Mouse (Mus musculus): ENCODE measurements at regions not wholly inside any gene's neighbourhood (a gene's known extent, or its start where the extent isn't known, plus 50 kb on each side); places are given as distances from the start of the nearest gene placed in this dataset.

GRCm38 (mm10) chr5:73884998-73885397, 183.2 kb downstream of the Usp46 start:
- Histone ChIP-seq H3K4me3 (no peak overlapping the region), H3K27me3 (no peaks in the 10 kb centered on the region), H3K36me3 (no peaks in the 10 kb centered on the region), H3K9ac (no peak overlapping the region), H3K4me2 (no peak overlapping the region), H3K4me1 (replicated peaks) (peaks cover 5% of the 10 kb centered on the region), H3K27ac (no peak overlapping the region), H3K9me3 (replicated peaks) (no peaks in the 10 kb centered on the region)
- 72% methylated on average over 12 of the region's 12 CpGs for WGBS
- no peak for ATAC-seq (replicated peaks; ENCODE audit: insufficient number of reproducible peaks, insufficient read depth, low FRiP score, low read depth)

GRCm38 (mm10) chr5:73885691-73886090, 182.5 kb downstream of the Usp46 start:
- H3K27me3 ChIP-seq, result no peaks in the 10 kb centered on the region
- no peaks in the 10 kb centered on the region for H3K36me3 ChIP-seq
- no peak overlapping the region for H3K9ac ChIP-seq
- H3K4me1 ChIP-seq (replicated peaks), result peaks cover 5% of the 10 kb centered on the region
- no peak overlapping the region for H3K27ac ChIP-seq
- H3K9me3 ChIP-seq (replicated peaks), result no peaks in the 10 kb centered on the region
- no peak overlapping the region for H3K4me3 ChIP-seq
- no peak for ATAC-seq (replicated peaks; ENCODE audit: insufficient number of reproducible peaks, insufficient read depth, low FRiP score, low read depth)
- H3K4me2 ChIP-seq, result no peak overlapping the region
- 85% methylated on average over 1 of the region's 1 CpGs for WGBS

GRCm38 (mm10) chr5:73887306-73887958, 180.8 kb downstream of the Usp46 start:
- Histone ChIP-seq H3K4me2 (no peak overlapping the region), H3K9ac (no peak overlapping the region), H3K27ac (no peak overlapping the region), H3K36me3 (no peaks in the 10 kb centered on the region), H3K27me3 (no peaks in the 10 kb centered on the region), H3K9me3 (replicated peaks) (no peaks in the 10 kb centered on the region), H3K4me3 (no peak overlapping the region), H3K4me1 (replicated peaks) (no peaks in the 10 kb centered on the region)
- WGBS, result 84% methylated on average over 8 of the region's 8 CpGs
- ATAC-seq (replicated peaks; ENCODE audit: insufficient number of reproducible peaks, insufficient read depth, low FRiP score, low read depth), result no peak

- Histone ChIP-seq H3K36me3 (no peaks in the 10 kb centered on the region), H3K9ac (no peak overlapping the region), H3K27ac (no peak overlapping the region), H3K4me2 (no peak overlapping the region), H3K4me3 (no peak overlapping the region), H3K27me3 (no peaks in the 10 kb centered on the region), H3K4me1 (replicated peaks) (no peaks in the 10 kb centered on the region), H3K9me3 (replicated peaks) (no peaks in the 10 kb centered on the region)
- ATAC-seq (replicated peaks; ENCODE audit: insufficient number of reproducible peaks, insufficient read depth, low FRiP score, low read depth), result no peak
- 64% methylated on average over 2 of the region's 2 CpGs for WGBS
These were observed 179.8 kb downstream of the Usp46 start for GRCm38 (mm10) chr5:73888391-73888790.

GRCm38 (mm10) chr5:73889342-73889741, 178.9 kb downstream of the Usp46 start:
- Histone ChIP-seq H3K4me3 (no peak overlapping the region), H3K36me3 (no peaks in the 10 kb centered on the region), H3K4me2 (no peak overlapping the region), H3K27me3 (no peaks in the 10 kb centered on the region), H3K27ac (no peak overlapping the region), H3K9me3 (replicated peaks) (no peaks in the 10 kb centered on the region), H3K9ac (no peak overlapping the region), H3K4me1 (replicated peaks) (no peaks in the 10 kb centered on the region)
- WGBS, result 49% methylated on average over 1 of the region's 1 CpGs
- no peak for ATAC-seq (replicated peaks; ENCODE audit: insufficient number of reproducible peaks, insufficient read depth, low FRiP score, low read depth)

- Histone ChIP-seq H3K9ac (no peak overlapping the region), H3K9me3 (replicated peaks) (no peaks in the 10 kb centered on the region), H3K36me3 (no peaks in the 10 kb centered on the region), H3K4me1 (replicated peaks) (no peaks in the 10 kb centered on the region), H3K4me3 (no peak overlapping the region), H3K27me3 (no peaks in the 10 kb centered on the region), H3K4me2 (no peak overlapping the region), H3K27ac (no peak overlapping the region)
- 58% methylated on average over 4 of the region's 4 CpGs for WGBS
- no peak for ATAC-seq (replicated peaks; ENCODE audit: insufficient number of reproducible peaks, insufficient read depth, low FRiP score, low read depth)
These were observed 177.3 kb downstream of the Usp46 start for GRCm38 (mm10) chr5:73890942-73891341.

- no peaks in the 10 kb centered on the region for H3K4me1 ChIP-seq (replicated peaks)
- no peak overlapping the region for H3K27ac ChIP-seq
- H3K36me3 ChIP-seq, result no peaks in the 10 kb centered on the region
- no peaks in the 10 kb centered on the region for H3K9me3 ChIP-seq (replicated peaks)
- no peaks in the 10 kb centered on the region for H3K27me3 ChIP-seq
- H3K4me3 ChIP-seq, result no peak overlapping the region
- ATAC-seq (replicated peaks; ENCODE audit: insufficient number of reproducible peaks, insufficient read depth, low FRiP score, low read depth), result no peak
- WGBS, result 77% methylated on average over 11 of the region's 11 CpGs
- H3K9ac ChIP-seq, result no peak overlapping the region
- H3K4me2 ChIP-seq, result no peak overlapping the region
These were observed 176.6 kb downstream of the Usp46 start for GRCm38 (mm10) chr5:73891606-73892005.

- no peaks in the 10 kb centered on the region for H3K27me3 ChIP-seq
- H3K9me3 ChIP-seq (replicated peaks), result no peaks in the 10 kb centered on the region
- ATAC-seq (replicated peaks; ENCODE audit: insufficient number of reproducible peaks, insufficient read depth, low FRiP score, low read depth), result no peak
- H3K4me1 ChIP-seq (replicated peaks), result no peaks in the 10 kb centered on the region
- no peak overlapping the region for H3K9ac ChIP-seq
- WGBS, result 59% methylated on average over 4 of the region's 4 CpGs
- no peak overlapping the region for H3K4me2 ChIP-seq
- no peak overlapping the region for H3K27ac ChIP-seq
- H3K4me3 ChIP-seq, result no peak overlapping the region
- no peaks in the 10 kb centered on the region for H3K36me3 ChIP-seq
These were observed 175.6 kb downstream of the Usp46 start for GRCm38 (mm10) chr5:73892440-73893225.

- H3K4me1 ChIP-seq (replicated peaks), result no peaks in the 10 kb centered on the region
- H3K9me3 ChIP-seq (replicated peaks), result no peaks in the 10 kb centered on the region
- no peak overlapping the region for H3K9ac ChIP-seq
- no peak for ATAC-seq (replicated peaks; ENCODE audit: insufficient number of reproducible peaks, insufficient read depth, low FRiP score, low read depth)
- no peak overlapping the region for H3K27ac ChIP-seq
- H3K4me3 ChIP-seq, result no peak overlapping the region
- no peaks in the 10 kb centered on the region for H3K36me3 ChIP-seq
- H3K4me2 ChIP-seq, result no peak overlapping the region
- WGBS, result 81% methylated on average over 5 of the region's 5 CpGs
- H3K27me3 ChIP-seq, result no peaks in the 10 kb centered on the region
These were observed 173.0 kb downstream of the Usp46 start for GRCm38 (mm10) chr5:73895186-73895585.

GRCm38 (mm10) chr5:73896785-73897184, 171.4 kb downstream of the Usp46 start:
- 95% methylated on average over 1 of the region's 1 CpGs for WGBS
- Histone ChIP-seq H3K4me2 (no peak overlapping the region), H3K36me3 (no peaks in the 10 kb centered on the region), H3K27ac (no peak overlapping the region), H3K27me3 (no peaks in the 10 kb centered on the region), H3K4me1 (replicated peaks) (no peaks in the 10 kb centered on the region), H3K4me3 (no peak overlapping the region), H3K9me3 (replicated peaks) (no peaks in the 10 kb centered on the region), H3K9ac (no peak overlapping the region)
- no peak for ATAC-seq (replicated peaks; ENCODE audit: insufficient number of reproducible peaks, insufficient read depth, low FRiP score, low read depth)

- no peak overlapping the region for H3K27ac ChIP-seq
These were observed 166.6 kb downstream of the Usp46 start for GRCm38 (mm10) chr5:73901651-73902050.

More at GRCm38 (mm10) chr5:73901651-73902050, 166.6 kb downstream of the Usp46 start:
- Histone ChIP-seq H3K27me3 (no peaks in the 10 kb centered on the region), H3K4me3 (no peak overlapping the region), H3K4me1 (replicated peaks) (no peaks in the 10 kb centered on the region), H3K36me3 (no peaks in the 10 kb centered on the region), H3K9me3 (replicated peaks) (no peaks in the 10 kb centered on the region), H3K4me2 (no peak overlapping the region), H3K9ac (no peak overlapping the region)
- 75% methylated on average over 1 of the region's 1 CpGs for WGBS
- no peak for ATAC-seq (replicated peaks; ENCODE audit: insufficient number of reproducible peaks, insufficient read depth, low FRiP score, low read depth)
